Mouse (Mus musculus) kidney, adult 18-20 months (tissue): ENCODE measurements around the gene Gadd45b.
A peak's percentile ranks its signal among the peaks of the same experiment; 100 is the strongest.

Source experiments
- DNase-seq: peaks from one replicate; pipeline ENCODE4 v3.0.0; 2021

Gene Gadd45b

DNA sequence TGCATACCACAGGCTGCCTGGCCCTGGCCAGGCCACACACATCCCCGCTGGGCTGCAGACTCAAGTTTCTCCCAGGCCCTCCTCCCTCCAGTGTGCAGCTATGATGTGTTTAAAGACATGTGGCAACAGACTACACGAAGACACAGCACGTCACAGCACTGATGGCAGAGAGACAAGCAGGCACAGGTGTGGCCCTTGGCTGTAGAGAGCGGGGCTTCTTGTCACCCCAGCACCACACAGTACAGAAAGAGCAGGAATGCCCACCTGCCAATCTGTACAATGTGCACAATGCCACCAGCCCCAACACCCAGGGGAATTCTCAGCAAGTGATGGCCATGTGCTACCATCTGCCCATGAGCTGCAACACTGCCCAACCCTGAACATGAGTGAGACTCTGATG is 18.5 kb upstream of the Gadd45b start:
- DNase-seq = no peak

GRCm38 (mm10) chr10:80911891-80912290 is 18.0 kb upstream of the Gadd45b start:
- DNase-seq = no peak

- DNase-seq = no peak
Observed at GRCm38 (mm10) chr10:80913364-80914011, 16.4 kb upstream of the Gadd45b start.

DNA sequence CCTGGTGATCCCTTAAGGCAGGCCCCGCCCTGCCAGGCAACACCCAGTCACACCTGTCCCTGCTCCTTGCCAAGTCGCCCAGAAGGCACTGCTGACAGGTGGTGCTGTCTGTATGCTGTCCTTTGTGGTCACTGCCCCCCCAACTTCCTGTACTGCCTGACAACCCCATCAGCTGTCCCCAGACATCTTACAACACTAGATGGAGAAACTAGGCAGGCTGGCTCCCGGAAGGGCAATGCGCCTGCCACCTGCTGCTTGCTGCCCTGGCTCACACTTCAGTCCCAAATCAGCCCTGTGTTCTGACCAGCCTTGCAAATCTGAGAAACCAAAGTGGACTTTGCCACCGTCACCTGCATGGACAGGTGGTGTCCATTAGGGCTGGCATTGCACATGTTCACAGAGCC is 15.6 kb upstream of the Gadd45b start:
- DNase-seq = peak; percentile 25

DNA sequence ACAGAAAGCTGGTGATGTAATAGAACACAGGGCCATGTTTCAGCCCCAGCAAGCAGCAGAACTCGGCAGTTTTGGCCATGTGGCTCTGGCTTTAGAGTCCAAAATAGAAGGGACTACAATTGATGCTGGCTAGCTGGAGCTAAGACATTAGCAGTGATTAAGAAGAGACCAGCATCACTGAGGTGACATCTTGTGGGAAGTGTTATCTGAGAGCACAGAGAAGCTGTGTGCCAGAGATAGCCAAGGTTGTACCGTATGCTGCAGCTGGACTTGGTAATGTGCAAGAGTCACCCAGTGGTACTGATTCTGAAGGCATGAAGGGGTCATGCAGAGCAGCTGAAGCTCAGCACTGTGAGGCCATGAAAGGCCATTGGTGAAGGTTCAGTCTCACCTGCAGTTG is 14.6 kb upstream of the Gadd45b start:
- no peak for DNase-seq

DNA sequence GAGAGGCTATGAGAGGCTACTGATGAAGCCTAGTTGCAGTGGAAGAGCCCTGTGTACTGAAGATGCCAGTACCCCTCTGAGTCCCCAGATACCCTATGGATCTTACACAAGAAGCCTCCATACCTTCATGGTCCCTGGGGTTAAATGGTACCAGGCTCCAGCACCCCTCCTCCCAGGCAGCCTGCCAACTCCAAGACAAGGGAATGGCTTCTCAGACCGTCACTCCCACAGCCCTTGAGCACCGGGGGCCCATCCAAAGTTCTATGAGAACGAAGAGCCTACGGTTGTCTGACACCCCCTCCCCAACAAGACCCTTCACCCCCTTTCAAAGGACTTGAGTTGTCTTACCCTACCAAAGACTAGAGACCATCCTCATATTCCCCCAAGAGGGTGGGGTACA is 14.1 kb upstream of the Gadd45b start:
- DNase-seq = no peak

- DNase-seq = peak; percentile 21
Observed at GRCm38 (mm10) chr10:80917336-80917778, 12.5 kb upstream of the Gadd45b start.

GRCm38 (mm10) chr10:80917779-80918434 is 12.0 kb upstream of the Gadd45b start, which contains the start of gene Lmnb2:
Gene Lmnb2 (minus strand): TSS chr10:80918245.
- DNase-seq = peak; percentile 73

- peak; percentile 35 for DNase-seq
Observed at GRCm38 (mm10) chr10:80921923-80922322, 8.0 kb upstream of the Gadd45b start.

DNA sequence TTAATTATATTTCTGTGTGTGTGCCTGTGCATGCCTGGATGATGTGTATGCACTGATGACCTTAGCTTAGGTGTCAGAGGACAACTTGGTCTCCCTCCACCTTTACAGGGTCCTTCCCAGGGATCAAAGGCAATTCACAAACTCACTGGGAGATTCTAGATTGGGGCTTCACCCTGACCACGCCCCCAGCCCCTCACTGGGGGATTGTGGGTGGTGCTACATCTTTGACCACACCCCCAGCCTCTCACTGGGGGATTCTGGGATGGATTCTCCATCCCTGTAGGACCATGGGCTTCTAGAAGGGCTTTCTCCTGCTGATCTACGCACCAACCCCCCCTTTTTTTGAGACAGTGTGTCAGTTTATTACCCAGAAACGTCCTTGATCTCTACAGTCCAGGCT is 4.4 kb upstream of the Gadd45b start:
- DNase-seq = no peak

DNA sequence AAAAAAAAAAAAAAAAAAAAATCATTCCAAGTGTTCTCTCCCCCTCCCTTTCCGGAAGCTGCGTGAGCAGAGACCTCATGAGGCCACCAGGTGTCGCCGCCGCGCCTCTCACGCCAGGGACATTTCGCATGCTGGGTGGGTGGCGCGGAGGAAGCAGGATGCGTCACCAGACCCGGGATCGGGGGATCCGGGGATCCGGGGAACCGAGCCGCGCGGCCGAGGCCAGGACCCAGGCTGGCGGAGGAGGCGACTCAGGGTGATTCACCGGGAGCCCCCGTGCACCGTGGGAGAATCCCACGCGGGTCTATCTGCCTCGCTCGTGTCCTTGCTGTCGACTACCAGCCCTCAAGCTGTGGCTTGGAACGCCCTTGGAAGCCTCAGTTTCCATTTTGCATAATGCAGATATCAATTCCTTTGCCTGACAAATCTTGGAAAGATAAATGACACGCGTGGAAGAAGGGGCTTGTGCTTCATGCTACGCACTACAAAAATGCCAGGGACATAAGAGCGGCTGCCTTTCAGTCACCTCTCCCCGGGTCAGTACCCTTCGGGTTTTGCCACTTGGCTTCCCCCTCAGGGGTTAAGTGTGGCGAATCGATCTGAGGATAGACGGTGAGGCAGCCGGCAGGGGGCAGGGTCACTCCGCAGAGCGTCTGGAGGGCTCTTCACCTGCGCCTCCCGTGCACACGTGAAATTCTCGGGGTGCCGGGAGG is 1.1 kb upstream of the Gadd45b start:
- DNase-seq = peak; percentile 91

DNA sequence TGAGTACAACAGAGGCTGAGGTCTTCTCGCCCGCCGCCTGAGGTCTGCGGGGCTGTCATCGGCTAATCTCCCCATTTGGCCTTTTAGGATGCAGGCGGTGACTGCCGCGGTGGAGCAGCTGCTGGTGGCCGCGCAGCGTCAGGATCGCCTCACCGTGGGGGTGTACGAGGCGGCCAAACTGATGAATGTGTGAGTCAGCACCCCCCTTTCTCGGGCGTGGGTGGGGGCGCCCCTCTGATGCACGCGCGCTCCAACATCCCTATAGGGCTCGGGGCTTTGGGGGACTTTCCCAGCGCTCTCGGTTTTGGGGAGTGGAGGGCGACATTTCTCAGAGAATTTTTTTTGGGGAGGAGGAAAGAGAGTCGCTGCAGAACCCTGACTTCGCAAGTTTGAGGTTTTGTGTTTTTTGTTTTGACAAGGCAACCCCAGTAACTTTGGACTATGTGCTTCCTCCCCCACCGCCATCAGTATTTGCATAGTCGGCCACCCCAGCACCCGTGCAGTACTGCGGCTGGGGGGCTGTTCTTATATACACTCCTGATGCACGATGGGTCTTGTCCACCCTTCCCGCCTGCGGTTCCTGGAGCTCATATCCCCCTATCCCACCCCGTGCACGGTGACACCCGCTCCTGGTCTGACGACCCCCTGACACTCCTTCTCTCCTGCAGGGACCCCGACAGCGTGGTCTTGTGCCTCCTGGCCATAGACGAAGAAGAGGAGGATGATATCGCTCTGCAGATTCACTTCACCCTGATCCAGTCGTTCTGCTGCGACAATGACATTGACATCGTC is 684 bp downstream of the Gadd45b start:
- peak; percentile 13 for DNase-seq

GRCm38 (mm10) chr10:80931153-80931671 is 1.3 kb downstream of the Gadd45b start:
- DNase-seq = peak; percentile 49

DNA sequence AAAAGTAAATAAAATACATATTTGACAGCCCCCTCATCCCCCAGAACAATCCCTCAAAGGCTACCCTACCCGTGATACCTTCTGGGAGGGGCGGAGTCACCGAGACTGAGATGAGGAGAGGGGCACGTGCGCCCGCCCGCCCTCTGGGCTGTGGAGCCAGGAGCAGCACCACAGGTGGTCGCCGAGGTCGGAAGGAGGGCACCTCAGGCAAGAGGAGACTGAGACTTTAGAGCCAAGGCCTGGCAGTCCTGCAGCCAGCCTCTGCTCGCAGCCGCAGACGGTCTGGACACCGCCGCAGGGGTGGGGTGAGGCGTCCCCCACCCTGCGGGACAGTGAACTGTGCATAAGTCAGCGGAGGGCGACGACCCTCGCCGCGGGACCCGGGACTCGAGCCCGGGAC is 1.8 kb downstream of the Gadd45b start:
- no peak for DNase-seq

- peak; percentile 16 for DNase-seq
Observed at GRCm38 (mm10) chr10:80932206-80932605, 2.3 kb downstream of the Gadd45b start.

GRCm38 (mm10) chr10:80932700-80933420 is 3.0 kb downstream of the Gadd45b start:
- DNase-seq = no peak

GRCm38 (mm10) chr10:80933421-80933979 is 3.6 kb downstream of the Gadd45b start:
- DNase-seq = peak; percentile 27

DNA sequence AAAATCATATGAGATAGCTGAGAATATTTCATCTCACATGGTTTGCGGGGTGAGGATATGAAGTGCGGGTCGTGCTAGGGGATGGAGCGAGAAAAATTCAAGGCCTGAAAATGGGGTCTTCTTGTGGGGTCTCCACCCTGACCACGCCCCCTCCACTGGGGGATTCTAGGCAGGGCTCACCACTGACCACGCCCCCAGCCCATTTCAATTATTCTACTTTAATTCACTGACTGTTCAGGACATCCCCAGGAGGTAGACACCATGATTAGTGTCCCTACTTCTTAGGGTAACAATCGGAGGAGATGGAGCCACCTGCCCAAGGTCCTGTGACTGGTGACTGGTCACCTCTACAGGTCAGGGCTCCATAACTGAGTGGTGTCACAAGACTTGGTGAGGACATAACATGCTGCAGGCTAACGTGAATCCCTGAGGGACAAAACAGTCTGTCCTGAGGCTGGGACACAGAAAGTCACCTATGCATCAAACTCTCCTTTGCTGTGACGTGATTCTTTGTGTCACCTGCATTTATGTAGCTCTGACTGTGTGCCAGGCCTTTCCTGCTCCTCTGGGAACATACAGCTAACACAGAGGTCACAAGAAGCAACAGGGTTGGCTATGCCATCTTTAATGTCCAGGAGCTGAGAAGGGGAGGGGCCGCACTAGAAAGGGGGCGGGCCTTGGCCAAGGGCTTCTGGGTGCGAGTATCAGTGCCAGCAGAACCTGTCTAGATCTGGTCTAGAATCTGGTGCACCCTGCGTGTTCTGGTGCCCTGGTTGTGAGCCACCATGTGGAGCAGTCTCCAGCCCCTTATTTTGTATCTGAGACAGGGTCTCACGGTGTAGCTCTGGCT is 4.5 kb downstream of the Gadd45b start:
- no peak for DNase-seq

DNA sequence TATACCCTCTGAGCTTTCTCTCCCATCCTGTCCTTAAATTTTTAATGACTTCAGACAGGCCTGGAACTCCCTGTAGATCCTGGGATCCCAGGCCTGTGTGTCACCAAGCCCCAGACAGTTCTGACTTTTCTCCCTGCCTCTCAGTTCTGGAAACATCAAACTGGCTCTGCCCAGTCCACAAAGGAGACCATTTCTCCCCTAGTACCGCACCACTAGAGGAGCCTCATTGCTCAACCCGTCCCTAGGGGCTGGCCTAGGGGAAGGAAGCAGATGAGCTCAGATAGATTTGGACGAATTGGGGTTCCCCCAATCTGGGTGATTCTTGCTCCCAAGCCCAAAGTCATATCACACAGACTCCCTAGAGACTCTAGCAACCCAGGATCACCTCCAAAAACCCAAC is 5.4 kb downstream of the Gadd45b start:
- no peak for DNase-seq

DNA sequence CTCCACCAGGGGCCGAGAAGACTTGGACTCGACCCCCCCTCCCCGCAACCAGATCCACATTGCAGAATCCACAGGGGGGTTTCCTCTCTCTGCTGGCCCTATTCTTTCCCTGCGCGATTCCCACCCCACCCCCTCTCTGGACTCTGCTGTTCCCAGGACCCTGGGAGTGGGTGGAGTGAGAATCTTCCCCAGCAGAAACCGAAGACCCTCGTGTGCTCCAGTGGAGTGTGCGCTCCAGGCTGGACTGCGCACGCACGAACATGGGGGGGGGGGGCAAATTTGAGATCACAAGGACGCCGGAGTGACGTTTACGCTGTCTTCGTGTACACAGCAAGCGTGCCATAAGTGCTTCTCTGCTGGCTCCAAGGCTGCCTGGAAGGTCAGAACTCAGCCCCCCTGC is 5.8 kb downstream of the Gadd45b start:
- no peak for DNase-seq
